Mouse (Mus musculus): ENCODE results near the gene Lhfp. TPM values are rescaled to one million over a fixed set of nuclear protein-coding genes. Genes with fewer than 3 reads are reported as not detected.

Gene Lhfp
- polyA plus RNA-seq, 1 experiment from 2014 or later: 92.7 TPM

DNA sequence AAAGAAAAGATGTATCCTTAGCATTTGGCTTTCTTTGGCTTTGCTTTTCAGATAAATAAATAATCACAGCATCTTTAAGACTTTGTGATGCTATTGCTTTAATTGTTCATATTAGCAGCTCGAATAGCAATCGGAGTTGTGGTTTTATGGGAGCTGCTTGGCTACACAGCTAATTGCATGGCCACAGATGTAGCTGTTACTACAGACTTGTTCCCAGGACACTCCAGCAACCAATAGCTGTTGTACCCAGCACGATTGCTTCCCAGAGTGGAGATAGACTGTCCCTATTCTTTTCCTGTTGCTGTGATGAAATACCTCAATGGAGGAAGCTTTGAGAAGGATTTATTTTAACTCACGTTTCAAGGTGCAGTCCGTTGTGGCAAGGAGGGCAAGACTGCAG is 98.3 kb downstream of the Lhfp start:
- 84% methylated on average over 5 of the region's 5 CpGs for WGBS
- no peak for ATAC-seq (replicated peaks; ENCODE audit: insufficient number of reproducible peaks, insufficient read depth, low FRiP score, low read depth)

DNA sequence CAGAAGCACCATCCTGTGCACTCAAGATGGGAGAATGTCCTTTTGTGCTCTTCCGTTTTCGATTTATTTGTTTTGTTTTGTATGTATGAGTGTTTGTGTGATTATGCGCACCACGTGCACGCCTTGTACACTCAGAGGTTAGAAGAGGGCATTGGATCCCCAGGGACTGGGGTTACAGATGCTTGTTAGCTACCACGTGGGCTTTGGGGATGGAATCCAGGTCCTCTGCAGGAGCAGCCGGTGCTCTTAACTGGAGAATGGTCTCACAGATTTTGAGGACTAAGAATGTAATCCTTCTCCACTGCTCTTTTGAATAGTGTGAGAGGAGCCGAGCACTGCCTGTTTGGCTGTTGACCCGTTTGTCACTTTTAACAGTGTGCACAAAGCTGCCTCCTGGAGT is 101.2 kb downstream of the Lhfp start:
- ATAC-seq (replicated peaks; ENCODE audit: insufficient number of reproducible peaks, insufficient read depth, low FRiP score, low read depth): no peak

More for the DNA sequence above, 98.3 kb downstream of the Lhfp start:
- no peaks in the 10 kb centered on the region for H3K9me3 ChIP-seq (replicated peaks)
- H3K36me3 ChIP-seq: no peaks in the 10 kb centered on the region
- H3K4me2 ChIP-seq: no peak overlapping the region
- H3K27ac ChIP-seq: no peak overlapping the region
- H3K9ac ChIP-seq: no peak overlapping the region
- H3K4me3 ChIP-seq: no peak overlapping the region
- H3K4me1 ChIP-seq (replicated peaks): peaks cover 6% of the 10 kb centered on the region
- no peaks in the 10 kb centered on the region for H3K27me3 ChIP-seq

DNA sequence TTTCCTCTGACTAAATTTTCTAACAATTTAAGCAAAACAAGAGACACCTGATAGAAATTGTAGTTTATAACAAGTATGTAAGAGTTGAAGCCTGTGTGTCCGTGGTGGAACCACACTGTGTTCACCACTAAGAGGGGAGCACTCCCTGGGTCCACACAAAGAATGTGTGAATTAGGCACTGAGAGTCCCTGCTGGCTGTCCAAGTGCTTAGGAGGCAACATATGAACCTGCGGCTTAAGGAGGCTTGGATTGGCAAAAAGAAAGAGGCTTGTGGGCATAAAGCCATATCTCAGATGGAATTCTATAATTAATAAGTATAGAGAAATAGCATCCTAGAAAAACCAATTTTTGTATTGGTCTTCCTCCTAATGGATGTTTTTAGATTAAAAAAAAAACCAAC is 104.2 kb downstream of the Lhfp start:
- H3K27ac ChIP-seq: no peak overlapping the region
- H3K4me3 ChIP-seq: no peak overlapping the region
- H3K9me3 ChIP-seq (replicated peaks): no peaks in the 10 kb centered on the region
- 67% methylated on average over 2 of the region's 2 CpGs for WGBS
- no peak overlapping the region for H3K9ac ChIP-seq
- peaks cover 6% of the 10 kb centered on the region; the same call in 1 of the 2 replicates for H3K4me1 ChIP-seq (replicated peaks)
- no peaks in the 10 kb centered on the region for H3K36me3 ChIP-seq
- H3K4me2 ChIP-seq: no peak overlapping the region
- ATAC-seq (replicated peaks; ENCODE audit: insufficient number of reproducible peaks, insufficient read depth, low FRiP score, low read depth): no peak
- H3K27me3 ChIP-seq: no peaks in the 10 kb centered on the region

More for the DNA sequence above, 101.2 kb downstream of the Lhfp start:
- peaks cover 6% of the 10 kb centered on the region for H3K4me1 ChIP-seq (replicated peaks)
- H3K36me3 ChIP-seq: no peaks in the 10 kb centered on the region
- H3K9ac ChIP-seq: no peak overlapping the region
- no peaks in the 10 kb centered on the region for H3K27me3 ChIP-seq
- H3K4me2 ChIP-seq: no peak overlapping the region
- no peak overlapping the region for H3K27ac ChIP-seq
- no peaks in the 10 kb centered on the region for H3K9me3 ChIP-seq (replicated peaks)
- no peak overlapping the region for H3K4me3 ChIP-seq
- 71% methylated on average over 9 of the region's 9 CpGs for WGBS

DNA sequence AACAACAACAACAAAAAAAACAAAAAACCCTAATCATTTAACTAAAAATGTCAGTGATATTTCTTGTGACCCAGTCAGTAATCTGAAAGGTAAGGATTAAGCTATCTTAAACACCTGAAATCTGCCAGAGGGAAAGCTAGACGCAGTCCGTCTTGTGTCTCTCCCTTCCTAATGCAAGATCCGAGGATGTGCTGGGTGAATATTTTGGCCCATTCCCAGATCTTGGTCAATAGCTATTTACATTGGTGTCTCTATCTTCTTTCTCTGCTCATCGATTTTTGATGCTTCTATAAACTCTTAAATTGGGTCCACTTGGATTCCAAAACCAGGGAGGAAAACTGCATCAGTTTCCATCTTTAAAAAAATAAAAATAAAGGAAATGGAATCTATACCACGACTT is 104.6 kb downstream of the Lhfp start:
- no peak for ATAC-seq (replicated peaks; ENCODE audit: insufficient number of reproducible peaks, insufficient read depth, low FRiP score, low read depth)
- Histone ChIP-seq H3K4me1 (replicated peaks) (peaks cover 6% of the 10 kb centered on the region; the same call in 1 of the 2 replicates), H3K9me3 (replicated peaks) (no peaks in the 10 kb centered on the region), H3K4me3 (no peak overlapping the region), H3K27me3 (no peaks in the 10 kb centered on the region), H3K27ac (no peak overlapping the region), H3K9ac (no peak overlapping the region), H3K4me2 (no peak overlapping the region), H3K36me3 (no peaks in the 10 kb centered on the region)
- WGBS: 61% methylated on average over 5 of the region's 5 CpGs

DNA sequence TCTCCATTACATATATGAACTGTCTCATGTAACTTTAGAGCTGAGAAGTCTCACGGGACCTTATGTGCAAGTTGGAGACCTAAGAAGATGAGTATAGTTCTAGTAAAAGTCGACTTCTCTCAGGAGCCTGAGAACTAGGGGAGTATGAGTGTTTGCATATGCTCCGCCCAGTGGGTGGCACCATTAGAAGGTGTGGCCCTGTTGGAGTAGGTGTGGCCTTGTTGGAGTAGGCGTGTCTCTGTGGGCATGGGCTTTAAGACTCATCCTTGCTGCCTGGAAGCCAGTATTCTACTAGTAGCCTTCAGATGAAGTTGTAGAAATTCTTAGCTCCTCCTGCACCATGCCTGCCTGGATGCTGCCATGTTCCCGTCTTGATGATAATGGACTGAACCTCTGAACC is 105.7 kb downstream of the Lhfp start:
- ATAC-seq (replicated peaks; ENCODE audit: insufficient number of reproducible peaks, insufficient read depth, low FRiP score, low read depth): no peak
- Histone ChIP-seq H3K4me3 (no peak overlapping the region), H3K27me3 (no peaks in the 10 kb centered on the region), H3K9me3 (replicated peaks) (no peaks in the 10 kb centered on the region), H3K9ac (no peak overlapping the region), H3K4me2 (no peak overlapping the region), H3K36me3 (no peaks in the 10 kb centered on the region), H3K4me1 (replicated peaks) (peaks cover 6% of the 10 kb centered on the region; the same call in 1 of the 2 replicates), H3K27ac (no peak overlapping the region)
- 90% methylated on average over 5 of the region's 5 CpGs for WGBS

DNA sequence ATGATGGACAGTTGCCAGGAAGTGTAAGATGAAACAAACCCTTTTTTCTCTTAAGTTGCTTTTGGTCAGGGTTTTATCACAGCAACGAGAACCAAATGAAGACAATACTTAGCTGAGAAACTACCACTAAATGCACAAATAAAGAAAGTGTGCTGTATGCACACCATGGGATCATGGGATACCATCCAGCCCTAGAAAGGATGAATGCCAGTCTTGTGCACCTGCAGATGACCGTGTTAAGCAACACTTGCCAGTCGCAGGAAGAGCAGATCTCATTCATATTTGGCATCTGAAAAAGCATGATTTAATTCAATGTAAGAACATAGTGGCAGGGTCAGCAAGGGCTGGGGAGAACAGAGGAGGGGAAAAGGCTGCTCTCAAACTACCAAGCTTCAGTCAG is 107.4 kb downstream of the Lhfp start:
- Histone ChIP-seq H3K4me2 (no peak overlapping the region), H3K27me3 (no peaks in the 10 kb centered on the region), H3K9ac (no peak overlapping the region), H3K9me3 (replicated peaks) (0 out of 2 replicates have a peak, but pooled peaks cover 4% of the 10 kb centered on the region), H3K27ac (no peak overlapping the region), H3K4me3 (no peak overlapping the region), H3K36me3 (0 out of 2 replicates have a peak, but pooled peaks cover 4% of the 10 kb centered on the region), H3K4me1 (replicated peaks) (peaks cover 4% of the 10 kb centered on the region; the same call in 1 of the 2 replicates)
- ATAC-seq (replicated peaks; ENCODE audit: insufficient number of reproducible peaks, insufficient read depth, low FRiP score, low read depth): no peak
- WGBS: 84% methylated on average over 3 of the region's 3 CpGs

DNA sequence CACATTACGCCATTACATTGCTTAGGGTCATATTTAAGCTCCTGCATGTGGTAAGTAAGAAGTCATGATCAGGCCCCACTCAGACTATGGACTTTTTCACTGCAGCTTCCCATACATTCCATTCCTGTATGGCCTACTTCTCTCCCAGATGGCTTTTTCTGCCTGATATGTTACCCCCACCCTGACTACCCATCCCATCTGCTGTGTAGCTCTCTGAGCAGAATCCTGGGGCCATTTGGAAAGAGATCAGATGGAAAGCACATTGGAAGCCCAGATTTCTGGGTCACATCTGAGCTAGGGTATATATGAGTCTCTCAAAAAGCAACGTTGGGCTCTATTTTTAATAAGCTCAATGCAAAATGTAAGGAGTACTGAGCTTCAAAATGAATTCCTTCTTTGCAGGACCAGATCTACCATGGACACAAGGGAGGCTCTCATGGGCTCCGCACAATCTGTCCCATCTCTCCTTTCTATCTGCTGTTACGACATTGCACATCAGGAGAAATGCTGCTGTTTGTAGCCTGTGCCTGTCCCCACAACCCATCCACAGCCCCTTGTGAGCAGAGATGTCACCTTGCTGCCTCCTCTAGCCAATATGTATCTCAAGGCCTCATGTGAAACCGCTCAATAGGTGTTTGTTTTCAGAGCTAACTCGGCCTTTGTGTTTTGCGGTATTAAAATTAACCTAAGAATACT is 108.4 kb downstream of the Lhfp start:
- no peak overlapping the region for H3K4me3 ChIP-seq
- ATAC-seq (replicated peaks; ENCODE audit: insufficient number of reproducible peaks, insufficient read depth, low FRiP score, low read depth): no peak

DNA sequence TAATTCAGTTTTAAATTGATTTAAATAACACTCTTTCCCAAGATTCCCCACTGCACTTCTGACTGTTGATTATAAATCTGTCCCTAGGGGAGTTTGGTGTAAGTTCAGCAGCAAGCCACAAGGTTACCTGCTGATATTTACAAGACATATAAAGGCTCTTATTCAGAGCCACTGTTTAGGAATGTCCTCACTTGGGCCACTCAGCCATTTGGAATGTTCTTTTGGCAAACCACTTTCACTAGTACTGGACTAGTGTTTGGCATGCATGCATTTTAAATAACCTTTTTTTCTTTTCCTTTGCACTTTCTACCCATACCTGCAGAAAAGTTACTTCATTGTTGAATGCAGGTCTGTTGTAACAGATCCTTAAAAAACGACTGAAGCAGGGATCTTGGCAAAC is 109.8 kb downstream of the Lhfp start:
- Histone ChIP-seq H3K27me3 (no peaks in the 10 kb centered on the region), H3K36me3 (0 out of 2 replicates have a peak, but pooled peaks cover 4% of the 10 kb centered on the region), H3K4me1 (replicated peaks) (0 out of 2 replicates have a peak, but pooled peaks cover 4% of the 10 kb centered on the region), H3K27ac (no peak overlapping the region), H3K9me3 (replicated peaks) (0 out of 2 replicates have a peak, but pooled peaks cover 4% of the 10 kb centered on the region), H3K4me3 (no peak overlapping the region), H3K4me2 (no peak overlapping the region), H3K9ac (no peak overlapping the region)
- no peak for ATAC-seq (replicated peaks; ENCODE audit: insufficient number of reproducible peaks, insufficient read depth, low FRiP score, low read depth)
- 51% methylated on average over 1 of the region's 1 CpGs for WGBS

More for the DNA sequence above, 108.4 kb downstream of the Lhfp start:
- H3K36me3 ChIP-seq: 0 out of 2 replicates have a peak, but pooled peaks cover 4% of the 10 kb centered on the region
- H3K27ac ChIP-seq: no peak overlapping the region
- H3K4me2 ChIP-seq: no peak overlapping the region
- 0 out of 2 replicates have a peak, but pooled peaks cover 4% of the 10 kb centered on the region for H3K9me3 ChIP-seq (replicated peaks)
- H3K9ac ChIP-seq: no peak overlapping the region
- H3K4me1 ChIP-seq (replicated peaks): peaks cover 4% of the 10 kb centered on the region; the same call in 1 of the 2 replicates
- no peaks in the 10 kb centered on the region for H3K27me3 ChIP-seq
- 92% methylated on average over 7 of the region's 7 CpGs for WGBS

DNA sequence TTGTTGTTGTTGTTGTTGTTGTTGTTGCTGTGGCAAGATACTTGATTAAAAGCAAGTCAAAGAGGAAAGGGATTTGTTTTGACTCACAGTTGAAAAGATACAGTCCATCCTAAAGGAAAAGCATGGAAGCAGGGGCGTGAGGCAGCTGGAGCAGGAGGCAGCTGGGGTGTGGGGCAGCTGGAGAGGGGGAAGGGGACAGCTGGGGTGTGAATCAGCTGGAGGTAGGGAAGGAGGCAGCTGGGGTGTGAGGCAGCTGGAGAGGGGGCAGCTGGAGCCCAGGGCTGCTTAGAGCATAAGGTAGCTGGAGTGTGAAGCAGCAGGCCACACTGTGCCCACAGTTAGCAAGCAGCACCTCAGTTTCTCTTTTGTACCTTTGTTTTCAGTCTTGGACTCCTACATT is 110.3 kb downstream of the Lhfp start:
- H3K9me3 ChIP-seq (replicated peaks): 0 out of 2 replicates have a peak, but pooled peaks cover 4% of the 10 kb centered on the region
- 63% methylated on average over 1 of the region's 1 CpGs for WGBS
- no peak for ATAC-seq (replicated peaks; ENCODE audit: insufficient number of reproducible peaks, insufficient read depth, low FRiP score, low read depth)

DNA sequence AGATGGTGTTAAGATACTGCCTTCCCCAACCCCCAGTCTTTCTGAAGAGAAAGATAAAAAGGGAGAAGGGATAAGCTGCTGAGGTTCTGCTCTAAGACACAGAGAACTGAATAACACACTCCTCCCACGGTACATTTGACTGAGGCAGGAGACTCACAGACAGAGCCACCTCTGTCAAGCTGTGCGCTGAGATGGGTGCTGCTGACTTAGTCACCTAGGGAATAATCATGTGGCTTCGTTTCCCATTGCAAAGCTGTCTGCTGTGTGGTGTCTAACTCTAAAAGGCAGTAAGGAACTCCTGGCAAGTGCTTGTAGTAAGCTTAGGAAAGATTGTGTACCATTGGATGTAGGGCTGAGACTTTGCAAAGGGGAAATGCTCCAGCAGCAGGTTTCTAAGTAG is 120.6 kb downstream of the Lhfp start:
- H3K36me3 ChIP-seq: no peaks in the 10 kb centered on the region
- WGBS: 66% methylated on average over 3 of the region's 3 CpGs
- no peak overlapping the region for H3K4me3 ChIP-seq
- no peak overlapping the region for H3K4me2 ChIP-seq
- ATAC-seq (replicated peaks; ENCODE audit: insufficient number of reproducible peaks, insufficient read depth, low FRiP score, low read depth): no peak
- peaks cover 34% of the 10 kb centered on the region for H3K4me1 ChIP-seq (replicated peaks)
- no peaks in the 10 kb centered on the region for H3K27me3 ChIP-seq
- no peak overlapping the region for H3K27ac ChIP-seq
- no peaks in the 10 kb centered on the region for H3K9me3 ChIP-seq (replicated peaks)
- no peak overlapping the region for H3K9ac ChIP-seq

More for the DNA sequence above, 110.3 kb downstream of the Lhfp start:
- H3K4me1 ChIP-seq (replicated peaks): 0 out of 2 replicates have a peak, but pooled peaks cover 4% of the 10 kb centered on the region
- no peak overlapping the region for H3K4me3 ChIP-seq
- H3K27me3 ChIP-seq: no peaks in the 10 kb centered on the region
- H3K4me2 ChIP-seq: no peak overlapping the region
- no peak overlapping the region for H3K9ac ChIP-seq
- 0 out of 2 replicates have a peak, but pooled peaks cover 4% of the 10 kb centered on the region for H3K36me3 ChIP-seq
- no peak overlapping the region for H3K27ac ChIP-seq

DNA sequence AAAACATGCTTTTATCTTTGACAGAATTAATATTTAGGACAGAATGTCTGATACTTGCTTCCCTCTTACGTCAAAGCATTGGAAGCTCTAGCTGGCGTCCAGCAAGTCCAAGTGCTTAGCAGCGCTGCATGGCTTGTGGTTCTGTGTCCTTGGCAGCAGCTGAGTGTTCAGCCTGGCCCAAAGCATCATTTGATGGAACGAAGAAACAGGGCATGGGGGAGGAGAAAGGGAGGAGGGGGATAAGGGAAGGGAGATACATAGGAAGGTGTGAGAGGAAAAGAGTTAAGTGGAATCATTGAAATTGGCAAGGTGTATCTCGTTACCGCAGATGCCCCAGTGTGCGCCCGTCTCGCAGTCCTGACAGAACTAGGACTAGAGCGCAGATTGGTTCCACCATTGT is 124.0 kb downstream of the Lhfp start:
- ATAC-seq (replicated peaks; ENCODE audit: insufficient number of reproducible peaks, insufficient read depth, low FRiP score, low read depth): no peak
- no peaks in the 10 kb centered on the region for H3K27me3 ChIP-seq
- H3K4me3 ChIP-seq: no peak overlapping the region
- no peaks in the 10 kb centered on the region for H3K9me3 ChIP-seq (replicated peaks)
- H3K27ac ChIP-seq: peak overlapping the region; percentile 69
- WGBS: 71% methylated on average over 10 of the region's 10 CpGs
- H3K9ac ChIP-seq: no peak overlapping the region
- H3K36me3 ChIP-seq: no peaks in the 10 kb centered on the region
- H3K4me1 ChIP-seq (replicated peaks): peaks cover 34% of the 10 kb centered on the region
- 0 out of 2 replicates have a peak overlapping the region, but pooled peaks have one; percentile 7 for H3K4me2 ChIP-seq
